Mouse (Mus musculus): ENCODE results near the gene C1s2. TPM values are rescaled to one million over a fixed set of nuclear protein-coding genes. Genes with fewer than 3 reads are reported as not detected.

Gene C1s2
- polyA plus RNA-seq, 1 experiment: 0.20 TPM

DNA sequence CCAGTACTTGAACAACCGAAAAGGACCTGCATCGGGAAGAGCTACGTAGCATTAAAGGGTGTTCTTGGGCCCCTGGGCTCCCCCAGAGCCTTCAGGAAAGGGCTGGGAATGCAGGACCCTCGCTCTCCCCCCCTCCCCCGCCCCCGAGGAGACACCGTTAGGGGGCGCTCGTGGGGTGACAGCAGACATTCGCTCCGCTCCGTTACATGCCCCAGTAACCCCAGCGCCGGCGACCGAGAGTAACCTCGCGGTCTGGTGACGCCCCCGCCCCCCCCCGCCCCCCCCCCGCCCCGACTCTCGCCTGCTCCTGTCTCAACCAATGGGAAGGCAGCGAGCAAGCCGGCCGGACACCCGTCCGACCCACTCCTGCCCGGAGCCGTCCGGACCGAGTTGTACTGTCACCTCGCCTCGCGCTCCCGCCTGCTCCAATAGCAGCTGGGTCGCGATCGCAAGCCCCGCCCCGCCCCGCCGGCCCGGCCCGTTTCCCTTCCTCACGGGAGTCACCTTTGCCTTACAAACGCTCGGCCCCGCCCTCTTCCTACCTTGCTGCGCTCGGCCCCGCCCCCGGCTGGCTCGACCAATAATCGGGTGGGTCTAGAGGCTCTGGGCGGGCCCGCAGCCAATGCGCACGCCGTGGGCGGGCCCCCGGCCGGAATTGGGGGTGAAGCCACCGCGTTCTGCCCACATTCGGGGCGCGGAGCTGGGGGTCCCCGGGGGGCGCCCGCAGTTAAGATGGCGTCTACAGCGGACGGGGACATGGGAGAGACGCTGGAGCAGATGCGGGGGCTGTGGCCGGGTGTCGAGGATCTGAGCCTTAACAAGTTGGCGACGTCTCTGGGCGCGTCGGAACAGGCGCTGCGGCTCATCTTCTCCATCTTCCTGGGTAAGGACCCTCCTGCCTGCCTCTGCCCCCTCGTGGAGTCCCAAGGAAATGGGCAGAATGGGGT is 26.9 kb upstream of the C1s2 start, which contains the start of gene Lpcat3:
Lpcat3 (plus strand) TSS at position 551 of the 947 bp plus-strand sequence.
- H3K27me3 ChIP-seq (replicated peaks; ENCODE audit: control insufficient read depth, insufficient read depth, low read length): no peaks in the 10 kb centered on the region
- peak within 1 kb of the TSS; percentile 84 for H3K4me3 ChIP-seq (ENCODE audit: insufficient read depth, low read depth, low read length)
- TF ChIP-seq POLR2A (IDR thresholded peaks at IDR 0.05; ENCODE audit: low read depth, low read length) (no peak), CTCF (conservative IDR thresholded peaks at IDR 0.05; ENCODE audit: insufficient read depth, insufficient read length, low read depth, low read length) (peak; percentile 60)
- H3K4me1 ChIP-seq (ENCODE audit: control insufficient read depth, insufficient read depth, low read length): peaks cover 8% of the 10 kb centered on the region; the same call in 1 of the 2 replicates
- peak; percentile 100 for DNase-seq
- WGBS: under 1% methylated on average over 83 of the region's 87 CpGs
- H3K36me3 ChIP-seq (ENCODE audit: control insufficient read depth, insufficient read depth, low read length): no peaks in the 10 kb centered on the region
- peak within 1 kb of the TSS; percentile 90 for H3K27ac ChIP-seq (ENCODE audit: insufficient read depth, low read depth, low read length)

GRCm38 (mm10) chr6:124661995-124662394 is 26.1 kb upstream of the C1s2 start:
- WGBS: 35% methylated on average over 6 of the region's 6 CpGs
- H3K4me1 ChIP-seq (ENCODE audit: control insufficient read depth, insufficient read depth, low read length): peaks cover 5% of the 10 kb centered on the region; the same call in 1 of the 2 replicates
- no peak for DNase-seq
- H3K27ac ChIP-seq (ENCODE audit: insufficient read depth, low read depth, low read length): no peak overlapping the region
- H3K4me3 ChIP-seq (ENCODE audit: insufficient read depth, low read depth, low read length): peak overlapping the region; percentile 48
- H3K27me3 ChIP-seq (replicated peaks; ENCODE audit: control insufficient read depth, insufficient read depth, low read length): no peaks in the 10 kb centered on the region
- TF ChIP-seq POLR2A (IDR thresholded peaks at IDR 0.05; ENCODE audit: low read depth, low read length) (no peak), CTCF (conservative IDR thresholded peaks at IDR 0.05; ENCODE audit: insufficient read depth, insufficient read length, low read depth, low read length) (no peak)
- no peaks in the 10 kb centered on the region for H3K36me3 ChIP-seq (ENCODE audit: control insufficient read depth, insufficient read depth, low read length)

- TF ChIP-seq POLR2A (IDR thresholded peaks at IDR 0.05; ENCODE audit: low read depth, low read length): no peak
- no peak for TF ChIP-seq CTCF (conservative IDR thresholded peaks at IDR 0.05; ENCODE audit: insufficient read depth, insufficient read length, low read depth, low read length)
Observed at GRCm38 (mm10) chr6:124661156-124661806, 25.4 kb upstream of the C1s2 start.

GRCm38 (mm10) chr6:124658067-124658466 is 22.2 kb upstream of the C1s2 start:
- H3K4me1 ChIP-seq (ENCODE audit: control insufficient read depth, insufficient read depth, low read length): no peaks in the 10 kb centered on the region
- H3K36me3 ChIP-seq (ENCODE audit: control insufficient read depth, insufficient read depth, low read length): no peaks in the 10 kb centered on the region
- 69% methylated on average over 2 of the region's 2 CpGs for WGBS
- TF ChIP-seq POLR2A (IDR thresholded peaks at IDR 0.05; ENCODE audit: low read depth, low read length) (no peak), CTCF (conservative IDR thresholded peaks at IDR 0.05; ENCODE audit: insufficient read depth, insufficient read length, low read depth, low read length) (no peak)
- DNase-seq: no peak
- no peak overlapping the region for H3K27ac ChIP-seq (ENCODE audit: insufficient read depth, low read depth, low read length)
- H3K4me3 ChIP-seq (ENCODE audit: insufficient read depth, low read depth, low read length): no peak overlapping the region
- H3K27me3 ChIP-seq (replicated peaks; ENCODE audit: control insufficient read depth, insufficient read depth, low read length): no peaks in the 10 kb centered on the region

More at GRCm38 (mm10) chr6:124661156-124661806, 25.4 kb upstream of the C1s2 start:
- DNase-seq: no peak
- Histone ChIP-seq H3K27ac (ENCODE audit: insufficient read depth, low read depth, low read length) (no peak overlapping the region), H3K36me3 (ENCODE audit: control insufficient read depth, insufficient read depth, low read length) (no peaks in the 10 kb centered on the region), H3K4me3 (ENCODE audit: insufficient read depth, low read depth, low read length) (no peak overlapping the region), H3K27me3 (replicated peaks; ENCODE audit: control insufficient read depth, insufficient read depth, low read length) (no peaks in the 10 kb centered on the region), H3K4me1 (ENCODE audit: control insufficient read depth, insufficient read depth, low read length) (peaks cover 1% of the 10 kb centered on the region; the same call in 1 of the 2 replicates)
- 95% methylated on average over 4 of the region's 4 CpGs for WGBS

DNA sequence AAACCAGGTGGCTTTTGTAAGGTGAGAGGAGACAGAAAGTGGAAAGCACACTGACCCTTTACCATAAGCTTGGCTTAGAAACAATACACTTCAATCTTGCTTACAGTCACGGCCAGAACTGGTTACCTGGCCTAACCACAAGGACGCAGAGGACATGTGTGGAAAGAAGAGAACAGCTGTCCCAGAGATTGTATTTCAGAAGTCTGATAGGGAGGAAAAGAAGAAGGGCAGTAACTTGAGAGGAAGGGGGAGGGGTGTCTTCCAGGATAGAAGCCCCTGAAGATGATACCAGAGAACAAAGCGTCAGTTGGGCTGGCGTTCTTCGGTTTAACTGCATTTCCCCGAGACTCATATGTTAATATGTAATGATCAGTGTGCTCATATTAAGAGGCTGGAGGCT is 20.0 kb upstream of the C1s2 start:
- Histone ChIP-seq H3K4me3 (ENCODE audit: insufficient read depth, low read depth, low read length) (no peak overlapping the region), H3K4me1 (ENCODE audit: control insufficient read depth, insufficient read depth, low read length) (no peaks in the 10 kb centered on the region), H3K27me3 (replicated peaks; ENCODE audit: control insufficient read depth, insufficient read depth, low read length) (no peaks in the 10 kb centered on the region), H3K36me3 (ENCODE audit: control insufficient read depth, insufficient read depth, low read length) (no peaks in the 10 kb centered on the region), H3K27ac (ENCODE audit: insufficient read depth, low read depth, low read length) (no peak overlapping the region)
- no peak for TF ChIP-seq POLR2A (IDR thresholded peaks at IDR 0.05; ENCODE audit: low read depth, low read length)
- TF ChIP-seq CTCF (conservative IDR thresholded peaks at IDR 0.05; ENCODE audit: insufficient read depth, insufficient read length, low read depth, low read length): no peak
- DNase-seq: no peak
- 56% methylated on average over 6 of the region's 6 CpGs for WGBS

GRCm38 (mm10) chr6:124646394-124646793 is 10.5 kb upstream of the C1s2 start:
- 76% methylated on average over 1 of the region's 1 CpGs for WGBS
- TF ChIP-seq CTCF (conservative IDR thresholded peaks at IDR 0.05; ENCODE audit: insufficient read depth, insufficient read length, low read depth, low read length) (no peak), POLR2A (IDR thresholded peaks at IDR 0.05; ENCODE audit: low read depth, low read length) (no peak)
- no peaks in the 10 kb centered on the region; the same call in 1 of the 2 replicates for H3K4me1 ChIP-seq (ENCODE audit: control insufficient read depth, insufficient read depth, low read length)
- no peaks in the 10 kb centered on the region for H3K36me3 ChIP-seq (ENCODE audit: control insufficient read depth, insufficient read depth, low read length)
- no peaks in the 10 kb centered on the region for H3K27me3 ChIP-seq (replicated peaks; ENCODE audit: control insufficient read depth, insufficient read depth, low read length)
- DNase-seq: no peak
- no peak overlapping the region for H3K4me3 ChIP-seq (ENCODE audit: insufficient read depth, low read depth, low read length)
- H3K27ac ChIP-seq (ENCODE audit: insufficient read depth, low read depth, low read length): no peak overlapping the region

- H3K27me3 ChIP-seq (replicated peaks; ENCODE audit: control insufficient read depth, insufficient read depth, low read length): no peaks in the 10 kb centered on the region
- H3K4me1 ChIP-seq (ENCODE audit: control insufficient read depth, insufficient read depth, low read length): no peaks in the 10 kb centered on the region; the same call in 1 of the 2 replicates
- no peak overlapping the region for H3K27ac ChIP-seq (ENCODE audit: insufficient read depth, low read depth, low read length)
- H3K36me3 ChIP-seq (ENCODE audit: control insufficient read depth, insufficient read depth, low read length): no peaks in the 10 kb centered on the region
- no peak for TF ChIP-seq POLR2A (IDR thresholded peaks at IDR 0.05; ENCODE audit: low read depth, low read length)
- TF ChIP-seq CTCF (conservative IDR thresholded peaks at IDR 0.05; ENCODE audit: insufficient read depth, insufficient read length, low read depth, low read length): peak; percentile 74
- WGBS: 33% methylated on average over 8 of the region's 8 CpGs
- H3K4me3 ChIP-seq (ENCODE audit: insufficient read depth, low read depth, low read length): no peak overlapping the region
- peak; percentile 83 for DNase-seq
Observed at GRCm38 (mm10) chr6:124640997-124641396, 5.1 kb upstream of the C1s2 start.
